Comparison of ENCODE assay signal across 8 mouse cellular contexts in the genomic region with DNA sequence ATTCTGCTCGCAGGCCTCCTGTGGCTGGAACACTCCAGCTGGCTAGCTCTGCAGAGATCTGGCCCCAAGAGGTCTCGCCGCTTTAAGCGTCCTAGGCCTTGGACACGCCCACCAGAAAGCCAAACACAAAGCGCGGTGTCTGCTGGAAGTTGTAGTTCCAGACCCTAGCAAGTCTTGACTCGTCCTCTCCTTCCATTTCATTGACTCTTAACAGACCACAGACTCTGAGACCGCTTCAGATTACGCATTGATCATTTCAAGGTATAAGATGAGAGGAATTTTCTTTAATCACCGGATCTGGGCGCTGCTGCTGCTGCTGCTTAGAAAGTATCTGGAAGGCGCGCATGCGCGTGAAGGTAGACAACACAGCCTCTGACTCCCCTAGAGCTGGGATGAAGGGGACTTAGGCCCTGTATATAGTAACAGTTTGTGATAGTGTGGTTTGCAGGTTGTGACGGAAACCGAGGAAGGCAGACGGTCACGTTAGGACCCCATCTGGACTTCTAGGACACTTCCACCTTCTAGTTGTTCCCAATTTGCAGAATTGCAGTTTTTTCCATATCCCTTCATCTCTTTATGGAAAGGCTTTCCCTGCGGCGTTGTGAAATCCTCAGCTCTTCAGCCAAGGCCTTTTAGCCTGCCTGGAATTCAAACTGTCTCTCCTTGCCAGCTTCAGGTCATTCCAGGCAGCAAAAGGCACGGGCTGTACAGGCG. TPM values are rescaled to one million over a fixed set of nuclear protein-coding genes. Genes with fewer than 3 reads are reported as not detected.
DNase-seq lines count a peak whose midpoint lies in the region; ATAC-seq and TF ChIP-seq lines count a peak whose summit lies in the region.

No protein-coding gene starts in this region.

- H3K9me3 ChIP-seq in hindbrain, embryonic 12.5 days (replicated peaks) = no peaks in the 10 kb centered on the region
- H3K9me3 ChIP-seq in lung, postnatal 0 days (ENCODE audit: low read length) = no peaks in the 10 kb centered on the region

- H3K4me1 ChIP-seq in hindbrain, embryonic 12.5 days = peaks cover 10% of the 10 kb centered on the region; the same call in 1 of the 2 replicates
- peaks cover 11% of the 10 kb centered on the region; the same call in 1 of the 2 replicates for H3K4me1 ChIP-seq in lung, postnatal 0 days (ENCODE audit: insufficient read depth, low read depth, low read length)

- H3K27me3 ChIP-seq in hindbrain, embryonic 12.5 days = no peaks in the 10 kb centered on the region
- H3K27me3 ChIP-seq in lung, postnatal 0 days (replicated peaks; ENCODE audit: insufficient read depth, low read length) = no peaks in the 10 kb centered on the region

- H3K9ac ChIP-seq in hindbrain, embryonic 12.5 days = no peak overlapping the region
- no peak overlapping the region for H3K9ac ChIP-seq in lung, postnatal 0 days (replicated peaks; ENCODE audit: low read depth)

- H3K4me3 ChIP-seq in hindbrain, embryonic 12.5 days = peak overlapping the region; percentile 43
- H3K4me3 ChIP-seq in lung, postnatal 0 days (ENCODE audit: low read depth, low read length) = peak overlapping the region; percentile 34

- peak; percentile 98 for ATAC-seq in hindbrain, embryonic 12.5 days (ENCODE audit: low FRiP score)
- peak; percentile 97 for ATAC-seq in lung, postnatal 0 days

- peak; percentile 94 for DNase-seq in R1 (ENCODE audit: low read depth, low spot score)
- peak; percentile 89 to 92 for DNase-seq in cerebellum, postnatal 25 days
- peak; percentile 83 for DNase-seq in frontal cortex, postnatal 14 days (ENCODE audit: low spot score in 2 of 2)
- peak; percentile 83 to 89 for DNase-seq in layer of hippocampus, postnatal 10 days (ENCODE audit: low spot score in 2 of 2)
- peak; percentile 97 for DNase-seq in lung, postnatal 0 days (ENCODE audit: low spot score)
- peak; percentile 58 for DNase-seq in ovary, postnatal 10 days (ENCODE audit: low spot score)
- peak; percentile 86 for DNase-seq in thymus, postnatal 0 days (ENCODE audit: low spot score)

- WGBS in hindbrain, embryonic 12.5 days = 18% methylated on average over 24 of the region's 24 CpGs
- 11% methylated on average over 24 of the region's 24 CpGs for WGBS in lung, postnatal 0 days

- TF ChIP-seq EP300 in lung, postnatal 0 days (IDR thresholded peaks at IDR 0.05) = no peak

- no peak for TF ChIP-seq CTCF in lung, postnatal 0 days (IDR thresholded peaks at IDR 0.05)

- H3K4me2 ChIP-seq in hindbrain, embryonic 12.5 days (replicated peaks) = peak overlapping the region; percentile 52
- H3K4me2 ChIP-seq in lung, postnatal 0 days (replicated peaks; ENCODE audit: low read depth, low read length) = peak overlapping the region; percentile 49

- H3K27ac ChIP-seq in hindbrain, embryonic 12.5 days = 0 out of 2 replicates have a peak overlapping the region, but pooled peaks have one; percentile 30
- peak overlapping the region; percentile 54 for H3K27ac ChIP-seq in lung, postnatal 0 days (ENCODE audit: low read length)

- H3K36me3 ChIP-seq in hindbrain, embryonic 12.5 days = no peaks in the 10 kb centered on the region
- H3K36me3 ChIP-seq in lung, postnatal 0 days (ENCODE audit: insufficient read depth, low read length) = no peaks in the 10 kb centered on the region

RNA-seq across cellular contexts. Expression of gene Abca1, which starts 36.5 kb away (rescaled TPM):
- 9.3 and 10.4 TPM in 2 replicates for polyA plus RNA-seq in hindbrain, embryonic 12.5 days (2016; fragmentation: Nextera tagmentation; extraction: Ambion mirVana)
- 10 to 100 TPM; 38.2 to 40.5 TPM for total RNA-seq in layer of hippocampus, postnatal 10 days (2021)
- 3.7 and 4.6 TPM in 2 replicates for polyA plus RNA-seq in lung, postnatal 0 days (2015; fragmentation: Nextera tagmentation; extraction: Ambion mirVana)
- 2.9 and 4.6 TPM in 2 replicates for polyA plus RNA-seq in thymus, postnatal 0 days (2015; fragmentation: Nextera tagmentation; extraction: Ambion mirVana)

Comparison
In these comparisons a context has a peak if more than half of its experiments do, and no peak if none do; other contexts are left out.
1. Peak in every context shown above with its lines: DNase-seq, ATAC-seq, H3K4me3 ChIP-seq and H3K27ac ChIP-seq.